Mouse (Mus musculus) heart, postnatal 0 days (tissue): ENCODE measurements at regions not wholly inside any gene's neighbourhood (a gene's known extent, or its start where the extent isn't known, plus 50 kb on each side); places are given as distances from the start of the nearest gene placed in this dataset.

Source experiments
- ATAC-seq: fragments of 200-750 bp; cut with Nextera tagmentation; 2 replicates; pipeline ENCODE4 v1.8.0; 2017; ENCODE audit warnings: low read depth, moderate number of reproducible peaks, moderate library complexity; ENCODE audit not compliant: insufficient read depth
- DNase-seq: peaks from one replicate; pipeline ENCODE4 v3.0.0-alpha.2; 2016; ENCODE audit warnings: low spot score
- H3K27ac ChIP-seq: fragments of 300-500 bp; sonication (generic); 2 replicates; pipeline ENCODE4 v1.5.1; 2014; ENCODE audit warnings: low read depth, mild to moderate bottlenecking
- H3K27me3 ChIP-seq: fragments of 300-500 bp; sonication (generic); 2 replicates; pipeline ENCODE4 v1.6.1; 2014; ENCODE audit warnings: low read length, mixed read lengths; ENCODE audit not compliant: control insufficient read depth, insufficient read depth
- H3K36me3 ChIP-seq: fragments of 300-500 bp; sonication (generic); replicated peaks from 2 replicates; pipeline ENCODE4 v1.6.1; 2014; ENCODE audit warnings: low read length, mixed read lengths; ENCODE audit not compliant: control insufficient read depth, insufficient read depth
- H3K4me1 ChIP-seq: fragments of 300-500 bp; sonication (generic); 2 replicates; pipeline ENCODE4 v1.6.1; 2014; ENCODE audit warnings: antibody characterized with exemption; ENCODE audit not compliant: control insufficient read depth, insufficient read depth
- H3K4me2 ChIP-seq: fragments of 300-500 bp; sonication (generic); 2 replicates; pipeline ENCODE4 v1.6.1; 2014; ENCODE audit warnings: low read depth, mild to moderate bottlenecking, low read length, moderate library complexity
- H3K4me3 ChIP-seq: fragments of 300-500 bp; sonication (generic); 2 replicates; pipeline ENCODE4 v1.5.1; 2014; ENCODE audit warnings: low read depth, low read length
- H3K9ac ChIP-seq: fragments of 300-500 bp; sonication (generic); replicated peaks from 2 replicates; pipeline ENCODE4 v1.6.1; 2014; ENCODE audit warnings: low read depth, low read length, mixed read lengths
- H3K9me3 ChIP-seq: fragments of 300-500 bp; sonication (generic); replicated peaks from 2 replicates; pipeline ENCODE4 v1.6.1; 2016; ENCODE audit warnings: low read length; ENCODE audit not compliant: control insufficient read depth
- CTCF ChIP-seq: IDR thresholded peaks from 2 replicates; pipeline ENCODE4 v1.5.1; 2016; ENCODE audit warnings: antibody characterized with exemption, control low read depth, low read depth
- EP300 ChIP-seq: IDR thresholded peaks from 2 replicates; pipeline ENCODE4 v1.6.1; 2016; ENCODE audit warnings: antibody characterized with exemption, low read depth
- WGBS: fragments of 180-500 bp; shearing (Covaris S2); extraction: QIAGEN DNeasy Blood & Tissue Kit; methylation state at CpG from one replicate; pipeline ENCODE4 v1.1.7; 2014; 5-methylcytosine and 5-hydroxymethylcytosine counted together

GRCm38 (mm10) chr12:110376062-110376837 lies 70.7 kb upstream of the Ppp2r5c start:
- no peaks in the 10 kb centered on the region for H3K9me3 ChIP-seq
- 28% methylated on average over 7 of the region's 7 CpGs for WGBS
- H3K36me3 ChIP-seq = no peaks in the 10 kb centered on the region
- DNase-seq (no peak), ATAC-seq (no peak)
- no peak overlapping the region for H3K4me2 ChIP-seq
- H3K4me1 ChIP-seq = no peaks in the 10 kb centered on the region
- H3K9ac ChIP-seq = no peak overlapping the region
- H3K27me3 ChIP-seq = peaks cover 37% of the 10 kb centered on the region
- no peak overlapping the region for H3K27ac ChIP-seq
- TF ChIP-seq EP300 (no peak), CTCF (peak; percentile 14; the same call in 1 of the 2 replicates)
- no peak overlapping the region for H3K4me3 ChIP-seq

DNA sequence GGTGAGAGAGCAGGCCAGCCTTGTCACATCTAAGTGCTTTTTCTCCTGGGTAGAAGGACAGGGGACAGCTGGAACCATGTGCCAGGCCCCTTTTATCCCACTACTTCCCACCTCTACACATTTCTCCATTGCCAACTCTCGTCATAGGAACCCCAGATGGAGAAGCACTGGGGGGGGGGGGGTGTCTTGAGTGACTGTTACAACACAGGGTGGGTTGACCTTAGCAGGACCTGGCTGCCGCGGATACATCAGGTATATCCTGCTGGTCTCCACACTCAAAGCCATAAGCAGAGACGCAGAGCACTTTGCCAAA lies 70.1 kb upstream of the Ppp2r5c start:
- no peak for TF ChIP-seq EP300
- TF ChIP-seq CTCF = no peak
- DNase-seq (no peak), ATAC-seq (no peak)
- 61% methylated on average over 4 of the region's 4 CpGs for WGBS
- Histone ChIP-seq H3K27me3 (peaks cover 37% of the 10 kb centered on the region), H3K4me3 (no peak overlapping the region), H3K4me1 (no peaks in the 10 kb centered on the region), H3K4me2 (no peak overlapping the region), H3K9me3 (no peaks in the 10 kb centered on the region), H3K36me3 (no peaks in the 10 kb centered on the region), H3K27ac (no peak overlapping the region), H3K9ac (no peak overlapping the region)

- WGBS = 56% methylated on average over 6 of the region's 6 CpGs
- peaks cover 35% of the 10 kb centered on the region for H3K27me3 ChIP-seq
- H3K27ac ChIP-seq = no peak overlapping the region
- ATAC-seq (no peak), DNase-seq (no peak)
- H3K4me3 ChIP-seq = no peak overlapping the region
- TF ChIP-seq EP300 (no peak), CTCF (no peak)
- no peak overlapping the region for H3K9ac ChIP-seq
- no peaks in the 10 kb centered on the region for H3K36me3 ChIP-seq
- no peaks in the 10 kb centered on the region for H3K4me1 ChIP-seq
- no peaks in the 10 kb centered on the region for H3K9me3 ChIP-seq
- H3K4me2 ChIP-seq = no peak overlapping the region
Observed at GRCm38 (mm10) chr12:110377306-110377705, 69.6 kb upstream of the Ppp2r5c start.

DNA sequence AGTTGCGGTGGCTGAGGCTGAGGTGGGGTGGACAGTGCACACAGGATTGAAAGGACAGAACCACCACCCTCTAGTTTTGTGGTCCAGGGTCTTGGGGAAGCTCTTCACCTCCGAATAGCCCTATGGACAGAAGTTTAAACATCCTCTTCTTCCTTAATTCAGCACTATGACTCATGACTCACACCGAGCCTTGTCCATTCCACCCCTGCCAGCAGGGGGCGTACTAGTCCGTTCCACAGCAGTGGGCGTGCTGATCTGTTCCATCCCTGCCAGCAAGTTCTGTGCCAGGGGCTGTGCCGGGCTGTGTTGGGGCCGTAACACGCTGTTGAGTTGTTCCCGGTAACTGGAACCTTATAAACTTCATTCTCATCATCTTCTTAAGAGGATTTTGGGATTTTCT lies 69.2 kb upstream of the Ppp2r5c start:
- TF ChIP-seq EP300 (no peak), CTCF (peak; percentile 23)
- H3K27me3 ChIP-seq = peaks cover 31% of the 10 kb centered on the region
- 60% methylated on average over 10 of the region's 10 CpGs for WGBS
- no peak overlapping the region for H3K4me3 ChIP-seq
- ATAC-seq = no peak
- no peaks in the 10 kb centered on the region for H3K4me1 ChIP-seq
- H3K4me2 ChIP-seq = no peak overlapping the region
- no peak overlapping the region for H3K27ac ChIP-seq
- no peaks in the 10 kb centered on the region for H3K9me3 ChIP-seq
- H3K36me3 ChIP-seq = no peaks in the 10 kb centered on the region
- H3K9ac ChIP-seq = no peak overlapping the region
- DNase-seq = no peak

DNA sequence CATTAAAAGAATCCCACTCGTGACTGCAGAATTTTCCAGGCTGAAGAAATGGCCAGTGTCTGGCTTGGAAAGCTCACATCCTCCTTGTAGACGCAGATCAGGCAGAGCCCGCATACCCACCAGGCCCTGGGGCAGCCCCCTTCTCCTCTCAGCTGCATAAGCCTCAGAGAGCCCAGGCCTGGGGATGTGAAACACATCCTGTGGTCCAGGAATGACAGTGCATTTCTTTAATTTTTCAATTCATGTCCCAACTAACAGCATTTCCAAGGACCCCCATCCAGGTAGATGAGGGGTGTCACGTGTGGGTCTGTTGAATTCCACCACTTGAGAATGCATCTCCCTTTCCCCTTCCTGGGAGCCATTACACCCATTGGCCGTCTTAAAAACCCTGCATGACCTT lies 68.6 kb upstream of the Ppp2r5c start:
- DNase-seq = no peak
- ATAC-seq = no peak
- Histone ChIP-seq H3K9me3 (no peaks in the 10 kb centered on the region), H3K4me1 (no peaks in the 10 kb centered on the region), H3K36me3 (no peaks in the 10 kb centered on the region), H3K9ac (no peak overlapping the region), H3K4me3 (no peak overlapping the region), H3K4me2 (no peak overlapping the region), H3K27me3 (peaks cover 28% of the 10 kb centered on the region), H3K27ac (no peak overlapping the region)
- WGBS = 64% methylated on average over 5 of the region's 5 CpGs
- no peak for TF ChIP-seq CTCF
- no peak for TF ChIP-seq EP300

GRCm38 (mm10) chr12:110379721-110380120 lies 67.2 kb upstream of the Ppp2r5c start:
- 75% methylated on average over 12 of the region's 12 CpGs for WGBS
- TF ChIP-seq EP300 = no peak
- TF ChIP-seq CTCF = no peak
- H3K27ac ChIP-seq = no peak overlapping the region
- DNase-seq = no peak
- no peak overlapping the region for H3K4me2 ChIP-seq
- H3K9ac ChIP-seq = no peak overlapping the region
- H3K4me1 ChIP-seq = no peaks in the 10 kb centered on the region
- no peaks in the 10 kb centered on the region for H3K36me3 ChIP-seq
- no peaks in the 10 kb centered on the region for H3K9me3 ChIP-seq
- no peak for ATAC-seq
- peaks cover 18% of the 10 kb centered on the region for H3K27me3 ChIP-seq
- no peak overlapping the region for H3K4me3 ChIP-seq
